Mouse (Mus musculus) ES-Bruce4 (cell line): Measurements from ENCODE around the gene Adsl. TPM values are rescaled to one million over a fixed set of nuclear protein-coding genes. Genes with fewer than 3 reads are reported as not detected.

Experiments
- H3K27ac ChIP-seq: 2 replicates; pipeline ENCODE4 v1.5.1; 2012; ENCODE audit warnings: low read length, inconsistent platforms; ENCODE audit not compliant: insufficient read depth
- H3K27me3 ChIP-seq: 2 replicates; pipeline ENCODE4 v1.6.1; 2012; ENCODE audit warnings: mild to moderate bottlenecking, low read length, inconsistent platforms; ENCODE audit not compliant: control insufficient read depth, poor library complexity, insufficient read depth, severe bottlenecking
- H3K36me3 ChIP-seq: 2 replicates; pipeline ENCODE4 v1.6.1; 2012; ENCODE audit warnings: inconsistent platforms, mild to moderate bottlenecking, low read length, moderate library complexity; ENCODE audit not compliant: control insufficient read depth, poor library complexity, insufficient read depth, severe bottlenecking
- H3K4me1 ChIP-seq: one replicate; pipeline ENCODE4 v1.8.1; 2011; ENCODE audit warnings: low read length; ENCODE audit not compliant: control insufficient read depth, insufficient read depth
- H3K4me3 ChIP-seq: 2 replicates; pipeline ENCODE4 v1.5.1; 2011; ENCODE audit warnings: low read depth, mild to moderate bottlenecking, low read length
- H3K9ac ChIP-seq: 2 replicates; pipeline ENCODE4 v1.6.1; 2012; ENCODE audit warnings: low read depth, mild to moderate bottlenecking, inconsistent platforms; ENCODE audit not compliant: poor library complexity, severe bottlenecking
- H3K9me3 ChIP-seq: replicated peaks from 2 replicates; pipeline ENCODE4 v1.6.1; 2012; ENCODE audit warnings: mild to moderate bottlenecking, low read length, inconsistent platforms; ENCODE audit not compliant: control insufficient read depth, poor library complexity, insufficient read depth, severe bottlenecking
- CTCF ChIP-seq: IDR thresholded peaks from one replicate; pipeline ENCODE4 v1.8.1; 2011; ENCODE audit warnings: low read depth, low read length
- EP300 ChIP-seq: IDR thresholded peaks from 2 replicates; pipeline ENCODE4 v1.6.1; 2011; ENCODE audit warnings: low read depth, low read length; ENCODE audit not compliant: insufficient read depth
- POLR2A ChIP-seq: IDR thresholded peaks from one replicate; pipeline ENCODE4 v1.8.1; 2011; ENCODE audit warnings: low read length; ENCODE audit not compliant: insufficient read depth
- polyA plus RNA-seq: library from polyadenylated mRNA; stranded (reverse); fragments of >200 nt; gene quantifications from 2 replicates; pipeline ENCODE4 v1.2.4, GENCODE M21; 2011; ENCODE audit warnings: low read depth; ENCODE audit not compliant: missing spikeins, insufficient read depth, insufficient read length

Adsl gene
- polyA plus RNA-seq, 1 experiment = 77.6 TPM

DNA sequence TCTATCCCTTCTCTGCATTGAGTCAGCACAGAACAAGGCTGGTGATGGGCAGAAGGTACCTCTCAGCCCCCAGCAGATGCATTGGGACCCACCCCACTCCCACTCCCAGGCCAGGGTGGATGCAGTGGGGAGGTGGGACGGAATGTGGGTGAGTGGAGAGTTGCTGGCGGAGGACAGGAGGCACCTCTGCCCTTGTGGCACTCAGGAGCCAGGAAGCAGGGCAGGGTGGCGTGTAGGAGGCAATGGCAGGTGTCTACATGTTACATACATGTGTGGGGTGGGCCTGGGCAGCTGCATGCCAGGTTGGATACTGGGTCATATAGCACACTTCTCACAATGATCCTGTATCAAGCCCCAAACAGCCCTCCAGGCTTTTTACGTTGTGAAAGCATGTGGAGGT is 64.1 kb downstream of the Adsl start:
- Histone ChIP-seq H3K4me1 (no peaks in the 10 kb centered on the region), H3K36me3 (no peaks in the 10 kb centered on the region), H3K27me3 (no peaks in the 10 kb centered on the region), H3K4me3 (no peak overlapping the region), H3K9me3 (no peaks in the 10 kb centered on the region), H3K27ac (no peak overlapping the region), H3K9ac (no peak overlapping the region)
- TF ChIP-seq EP300 (no peak), POLR2A (no peak), CTCF (no peak)

DNA sequence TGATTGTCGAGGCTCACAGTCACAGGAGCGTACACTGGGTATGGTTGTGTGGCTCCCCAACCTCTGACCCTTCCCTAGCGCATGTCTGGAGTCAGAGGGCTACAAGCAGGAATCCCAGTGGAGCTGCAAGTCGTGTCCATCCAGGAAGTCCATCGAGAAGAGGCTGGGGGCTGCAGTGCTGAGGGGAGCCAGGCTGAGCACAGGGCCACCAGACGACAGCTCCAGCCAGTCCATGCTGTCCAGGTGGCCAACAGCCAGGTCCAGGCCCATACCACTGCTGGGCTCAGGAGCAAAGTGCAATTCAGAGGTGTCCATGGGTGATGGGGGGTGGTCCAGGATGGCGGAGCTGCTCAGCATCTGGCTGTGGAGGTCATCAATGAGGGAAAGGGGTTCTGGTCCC is 64.9 kb downstream of the Adsl start:
- Histone ChIP-seq H3K27ac (no peak overlapping the region), H3K9me3 (no peaks in the 10 kb centered on the region), H3K4me3 (no peak overlapping the region), H3K27me3 (no peaks in the 10 kb centered on the region), H3K4me1 (no peaks in the 10 kb centered on the region), H3K9ac (no peak overlapping the region), H3K36me3 (no peaks in the 10 kb centered on the region)
- TF ChIP-seq EP300 (no peak), POLR2A (no peak), CTCF (no peak)

DNA sequence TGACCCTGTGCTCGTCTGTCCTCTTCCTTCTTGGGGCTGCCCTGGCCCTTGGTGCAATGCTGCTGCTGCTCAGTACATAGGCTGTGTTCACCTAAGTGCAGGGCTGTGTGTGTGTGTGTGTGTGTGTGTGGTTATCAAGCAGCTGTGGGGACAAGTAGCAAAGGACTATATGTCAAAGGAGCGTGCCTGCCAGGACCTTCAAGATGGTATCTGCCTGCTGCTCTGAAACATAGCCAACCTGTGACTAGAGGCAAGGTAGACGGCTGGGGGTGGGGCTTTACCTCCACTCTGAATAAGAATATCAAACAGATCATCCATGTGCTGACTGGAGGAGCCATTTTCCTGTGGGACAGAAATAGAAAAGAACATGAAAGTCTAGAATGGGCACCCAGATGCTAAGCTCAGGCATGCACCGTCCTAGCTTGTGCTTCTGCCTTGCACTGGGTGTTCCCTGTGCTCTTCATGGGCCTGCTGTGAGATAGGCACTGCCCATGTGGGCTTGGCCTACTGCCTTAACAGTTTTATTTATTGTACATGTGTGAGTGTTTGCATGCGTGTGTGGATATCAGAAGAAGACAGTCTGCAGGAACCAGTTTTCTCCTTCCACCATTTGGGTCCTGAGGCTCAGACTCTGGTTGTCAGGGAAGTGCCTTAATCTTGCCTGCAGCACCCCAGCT is 66.9 kb downstream of the Adsl start:
- H3K4me3 ChIP-seq = no peak overlapping the region
- no peaks in the 10 kb centered on the region for H3K9me3 ChIP-seq
- H3K9ac ChIP-seq = no peak overlapping the region
- no peaks in the 10 kb centered on the region for H3K36me3 ChIP-seq
- no peak overlapping the region for H3K27ac ChIP-seq
- no peaks in the 10 kb centered on the region for H3K4me1 ChIP-seq
- TF ChIP-seq CTCF (no peak), POLR2A (no peak), EP300 (no peak)
- no peaks in the 10 kb centered on the region for H3K27me3 ChIP-seq

DNA sequence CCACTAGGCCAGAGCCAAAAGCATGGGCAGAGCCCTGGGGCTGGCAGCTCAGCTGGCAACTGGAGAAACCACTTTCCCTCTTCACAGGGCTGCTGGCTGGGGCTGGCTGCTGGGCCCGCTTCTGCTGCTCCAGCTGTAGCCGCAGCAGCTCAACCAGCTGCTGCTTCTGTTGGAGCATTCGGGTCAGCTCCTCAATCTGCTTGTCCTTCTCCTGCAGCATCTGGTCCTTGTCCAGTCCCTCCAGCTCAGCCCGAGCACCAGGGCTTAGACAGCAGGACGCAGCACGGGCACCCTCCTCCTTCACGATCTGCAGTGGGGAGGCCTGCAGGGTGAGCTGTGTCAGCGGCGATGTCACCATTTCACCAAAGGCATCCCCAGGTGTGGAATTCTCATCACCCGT is 68.2 kb downstream of the Adsl start:
- no peaks in the 10 kb centered on the region for H3K4me1 ChIP-seq
- no peaks in the 10 kb centered on the region for H3K36me3 ChIP-seq
- H3K4me3 ChIP-seq = no peak overlapping the region
- H3K9me3 ChIP-seq = no peaks in the 10 kb centered on the region
- TF ChIP-seq CTCF (no peak), EP300 (no peak), POLR2A (no peak)
- no peak overlapping the region for H3K27ac ChIP-seq
- H3K27me3 ChIP-seq = no peaks in the 10 kb centered on the region
- no peak overlapping the region for H3K9ac ChIP-seq

DNA sequence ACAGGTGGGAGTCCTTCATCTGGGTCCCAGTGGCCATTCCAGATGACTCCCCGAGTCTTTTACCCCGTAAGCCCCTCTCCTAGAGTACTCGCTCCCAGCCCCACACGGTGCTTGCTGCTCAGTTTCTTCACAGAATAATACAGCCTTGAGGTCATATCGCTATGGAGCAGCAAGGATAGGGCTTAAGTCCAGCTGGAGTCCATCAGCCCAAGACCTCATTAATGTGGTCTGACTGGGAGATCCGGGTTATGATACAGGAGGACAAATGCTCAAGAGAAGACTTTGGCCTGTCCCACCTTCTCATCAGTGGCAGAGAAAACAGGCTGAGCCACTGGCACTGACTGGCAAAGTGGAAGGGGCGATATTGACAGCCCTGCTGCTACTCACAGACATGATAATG is 69.0 kb downstream of the Adsl start:
- no peaks in the 10 kb centered on the region for H3K36me3 ChIP-seq
- TF ChIP-seq EP300 (no peak), POLR2A (no peak), CTCF (no peak)
- no peaks in the 10 kb centered on the region for H3K27me3 ChIP-seq
- no peaks in the 10 kb centered on the region for H3K9me3 ChIP-seq
- H3K4me1 ChIP-seq = no peaks in the 10 kb centered on the region
- H3K27ac ChIP-seq = no peak overlapping the region
- no peak overlapping the region for H3K9ac ChIP-seq
- H3K4me3 ChIP-seq = no peak overlapping the region

Other genes starting within 250 kb of the Adsl start
- 34.8 and 40.0 TPM in 2 replicates for gene Tnrc6b, start 237.2 kb upstream of the Adsl start, polyA plus RNA-seq
- gene Sgsm3, start 29.3 kb downstream of the Adsl start, polyA plus RNA-seq = 18.0 and 21.4 TPM in 2 replicates
- gene Mrtfa, start 242.3 kb downstream of the Adsl start, polyA plus RNA-seq = 18.4 and 21.9 TPM in 2 replicates